Mouse (Mus musculus) brain, embryonic 14.5 days (tissue): ENCODE measurements at regions not wholly inside any gene's neighbourhood (a gene's known extent, or its start where the extent isn't known, plus 50 kb on each side); places are given as distances from the start of the nearest gene placed in this dataset.

Experiments used
- CTCF ChIP-seq: fragments of 200-500 bp; IDR thresholded peaks from 2 replicates; pipeline ENCODE4 v1.5.1; 2012; ENCODE audit warnings: inconsistent platforms, mild to moderate bottlenecking, moderate library complexity, borderline replicate concordance; ENCODE audit not compliant: insufficient read depth, insufficient read length; ENCODE audit errors: extremely low read depth
- POLR2A ChIP-seq: fragments of 200-500 bp; IDR thresholded peaks from 2 replicates; pipeline ENCODE4 v1.6.1; 2012; ENCODE audit warnings: mild to moderate bottlenecking, inconsistent platforms, borderline replicate concordance; ENCODE audit not compliant: poor library complexity, insufficient read depth, insufficient read length, severe bottlenecking; ENCODE audit errors: extremely low read depth

GRCm38 (mm10) chr11:12558995-12559633 lies 94.4 kb upstream of the Cobl start:
- TF ChIP-seq CTCF (peak; percentile 70; the same call in 1 of the 2 replicates), POLR2A (no peak)
